Mouse (Mus musculus): ENCODE measurements around the gene Gm5741. TPM values are rescaled to one million over a fixed set of nuclear protein-coding genes. Genes with fewer than 3 reads are reported as not detected.

The Gm5741 gene
- 0.90 TPM in 1 of 2 replicates, not detected in the other for polyA plus RNA-seq (2016; fragmentation: Nextera tagmentation; extraction: Ambion mirVana)

DNA sequence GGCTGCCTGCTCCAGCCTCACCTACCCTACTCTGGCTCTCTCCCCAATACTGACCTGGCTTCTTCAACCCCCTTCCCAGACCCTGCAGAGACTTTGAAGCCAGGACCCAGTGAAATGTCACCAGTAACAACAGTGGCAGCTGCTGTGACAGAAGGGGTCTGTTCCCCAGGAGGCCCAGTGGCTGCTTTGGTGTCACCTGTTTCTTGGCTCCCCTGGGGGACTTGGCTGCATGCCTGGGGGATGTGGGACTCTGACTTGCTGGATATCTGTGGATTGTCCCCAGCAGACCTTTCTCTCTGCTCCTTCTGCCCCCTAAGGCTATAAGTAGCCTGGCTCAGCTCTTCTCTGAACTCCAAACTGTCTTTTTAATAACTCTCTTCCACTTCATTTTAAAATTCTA, at the start of gene Gm5741:
TSS of gene Gm5741 (minus strand) at position 1 of the 400 bp plus-strand sequence.
- no peak within 1 kb of the TSS for H3K27ac ChIP-seq
- H3K9ac ChIP-seq: no peak within 1 kb of the TSS
- H3K4me2 ChIP-seq (replicated peaks): no peak within 1 kb of the TSS
- ATAC-seq (ENCODE audit: insufficient number of reproducible peaks, insufficient read depth, low FRiP score, low TSS enrichment): no peak
- H3K9me3 ChIP-seq: no peaks in the 10 kb centered on the region
- no peaks in the 10 kb centered on the region for H3K4me1 ChIP-seq
- H3K36me3 ChIP-seq: peaks cover 25% of the 10 kb centered on the region
- no peaks in the 10 kb centered on the region for H3K27me3 ChIP-seq
- H3K4me3 ChIP-seq: no peak within 1 kb of the TSS

DNA sequence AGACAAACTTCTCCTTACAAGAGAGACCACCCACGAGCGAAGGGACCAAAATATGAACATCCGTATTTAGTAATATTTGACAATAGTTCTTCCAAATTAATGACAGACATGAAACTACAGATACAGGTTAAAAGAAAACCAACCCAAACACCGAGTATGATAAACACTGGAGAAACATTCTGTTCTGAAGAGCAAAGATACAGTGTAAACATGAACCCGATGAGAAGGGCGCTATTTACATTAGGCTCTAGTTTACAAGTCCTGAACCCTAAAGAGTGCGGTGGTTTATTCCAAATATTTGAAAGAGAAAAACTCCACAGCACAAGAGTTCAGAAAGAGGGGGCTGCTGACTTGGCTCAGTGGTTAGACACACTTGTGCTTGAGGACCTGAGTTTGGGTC, 49.2 kb upstream of the Gm5741 start:
- Histone ChIP-seq H3K27ac (no peak overlapping the region), H3K9me3 (no peaks in the 10 kb centered on the region), H3K4me1 (peaks cover 7% of the 10 kb centered on the region; the same call in 1 of the 2 replicates), H3K4me2 (replicated peaks) (no peak overlapping the region), H3K27me3 (no peaks in the 10 kb centered on the region), H3K9ac (no peak overlapping the region), H3K4me3 (no peak overlapping the region), H3K36me3 (peaks cover 5% of the 10 kb centered on the region)
- no peak for ATAC-seq (ENCODE audit: insufficient number of reproducible peaks, insufficient read depth, low FRiP score, low TSS enrichment)
- WGBS: 90% methylated on average over 7 of the region's 7 CpGs

DNA sequence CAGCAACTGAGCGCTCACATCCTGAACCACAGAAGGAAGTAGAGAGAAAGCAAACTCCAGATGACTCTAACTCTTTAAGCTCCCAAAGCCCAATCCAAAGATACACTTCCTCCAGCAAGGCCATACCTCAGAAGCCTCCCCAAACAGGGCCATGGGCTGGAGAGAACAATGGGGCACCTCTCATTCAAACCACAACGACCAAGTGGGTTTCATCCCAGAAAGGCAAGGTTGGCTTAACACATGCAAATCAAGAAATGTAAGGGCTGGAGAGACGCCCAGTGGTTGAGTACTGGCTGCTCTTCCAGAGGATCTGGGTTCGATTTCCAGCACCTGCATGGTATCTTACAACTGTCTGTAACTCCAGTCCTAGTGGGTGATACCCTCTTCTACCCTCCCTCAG, 47.7 kb upstream of the Gm5741 start:
- no peaks in the 10 kb centered on the region for H3K9me3 ChIP-seq
- no peak overlapping the region for H3K27ac ChIP-seq
- no peaks in the 10 kb centered on the region for H3K27me3 ChIP-seq
- no peak overlapping the region for H3K4me2 ChIP-seq (replicated peaks)
- H3K4me3 ChIP-seq: no peak overlapping the region
- H3K36me3 ChIP-seq: peaks cover 18% of the 10 kb centered on the region
- H3K4me1 ChIP-seq: peaks cover 7% of the 10 kb centered on the region; the same call in 1 of the 2 replicates
- H3K9ac ChIP-seq: no peak overlapping the region
- ATAC-seq (ENCODE audit: insufficient number of reproducible peaks, insufficient read depth, low FRiP score, low TSS enrichment): no peak
- 81% methylated on average over 4 of the region's 4 CpGs for WGBS

DNA sequence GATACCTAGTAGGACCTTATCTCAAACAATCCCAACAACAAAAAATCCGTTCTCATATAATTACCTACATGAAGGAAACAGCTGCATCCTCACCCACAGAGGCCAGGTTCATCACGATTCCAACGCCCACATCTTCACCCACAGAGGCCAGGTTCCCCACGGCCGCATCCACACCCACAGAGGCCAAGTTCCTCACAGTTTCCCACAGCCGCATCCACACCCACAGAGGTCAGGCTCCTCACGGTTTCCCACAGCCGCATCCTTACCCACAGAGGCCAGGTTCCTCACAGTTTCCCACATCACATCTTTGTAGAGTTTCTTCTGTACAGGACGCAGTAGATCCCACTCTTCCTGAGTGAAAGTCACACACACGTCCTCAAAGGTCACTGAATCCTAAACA, 45.5 kb upstream of the Gm5741 start:
- Histone ChIP-seq H3K4me3 (no peak overlapping the region), H3K27me3 (no peaks in the 10 kb centered on the region), H3K4me1 (no peaks in the 10 kb centered on the region), H3K9me3 (no peaks in the 10 kb centered on the region), H3K36me3 (peaks cover 31% of the 10 kb centered on the region), H3K27ac (no peak overlapping the region), H3K9ac (no peak overlapping the region), H3K4me2 (replicated peaks) (no peak overlapping the region)
- WGBS: 93% methylated on average over 10 of the region's 10 CpGs
- no peak for ATAC-seq (ENCODE audit: insufficient number of reproducible peaks, insufficient read depth, low FRiP score, low TSS enrichment)

DNA sequence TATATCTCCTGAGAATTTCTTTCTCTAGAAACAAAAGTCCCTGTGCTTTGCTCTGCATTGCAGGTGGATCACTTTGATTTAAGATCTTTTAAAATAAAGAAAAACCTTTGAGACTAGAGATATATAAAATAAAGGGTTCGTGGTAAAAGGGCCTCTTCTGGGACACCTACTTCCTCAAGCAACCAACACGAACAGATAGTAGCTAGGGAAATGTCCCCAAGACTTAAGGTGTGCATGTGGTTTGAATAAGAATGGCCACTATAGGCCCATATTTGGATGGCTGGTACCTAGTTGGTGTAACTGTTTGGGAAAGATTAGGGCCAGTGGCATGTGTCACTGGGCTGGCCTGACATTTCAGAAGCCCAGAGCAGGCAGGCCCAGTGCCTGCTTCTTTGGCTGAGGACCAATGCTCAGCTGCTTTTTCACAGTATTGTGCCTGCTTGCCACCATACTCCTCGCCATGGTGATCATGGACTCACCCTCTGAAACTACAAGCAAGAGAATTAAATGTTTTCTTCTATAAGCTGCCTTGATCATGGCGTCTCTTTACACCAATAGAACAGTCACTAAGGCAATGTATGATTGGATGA, 32.4 kb upstream of the Gm5741 start:
- no peaks in the 10 kb centered on the region for H3K27me3 ChIP-seq
- no peak overlapping the region for H3K9ac ChIP-seq
- H3K36me3 ChIP-seq: peaks cover 35% of the 10 kb centered on the region
- 85% methylated on average over 4 of the region's 4 CpGs for WGBS
- H3K4me1 ChIP-seq: no peaks in the 10 kb centered on the region
- ATAC-seq (ENCODE audit: insufficient number of reproducible peaks, insufficient read depth, low FRiP score, low TSS enrichment): no peak
- no peaks in the 10 kb centered on the region for H3K9me3 ChIP-seq
- H3K4me3 ChIP-seq: no peak overlapping the region
- H3K27ac ChIP-seq: no peak overlapping the region
- no peak overlapping the region for H3K4me2 ChIP-seq (replicated peaks)

DNA sequence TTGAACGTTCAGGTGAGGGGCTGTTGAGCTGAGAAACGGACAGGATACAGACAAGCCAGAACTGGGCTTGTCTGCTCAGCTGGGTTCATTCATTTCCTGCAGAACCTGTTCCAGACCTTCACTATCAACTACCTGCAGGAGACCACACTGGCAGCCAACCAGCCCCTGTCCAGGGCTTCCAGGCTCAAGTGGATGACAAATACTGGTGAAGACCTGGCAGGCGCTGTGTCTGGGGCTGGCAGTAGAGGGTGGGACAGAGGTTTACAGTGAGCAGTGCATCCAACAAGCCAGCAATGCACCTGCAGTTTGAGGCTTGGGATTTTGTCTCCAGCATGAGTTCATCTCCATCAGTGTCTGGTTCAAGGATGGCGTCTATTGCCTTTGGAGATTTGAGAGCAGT, 29.1 kb upstream of the Gm5741 start:
- ATAC-seq (ENCODE audit: insufficient number of reproducible peaks, insufficient read depth, low FRiP score, low TSS enrichment): no peak
- H3K4me1 ChIP-seq: no peaks in the 10 kb centered on the region
- no peaks in the 10 kb centered on the region for H3K9me3 ChIP-seq
- no peaks in the 10 kb centered on the region for H3K27me3 ChIP-seq
- H3K4me2 ChIP-seq (replicated peaks): no peak overlapping the region
- H3K4me3 ChIP-seq: no peak overlapping the region
- no peak overlapping the region for H3K27ac ChIP-seq
- H3K36me3 ChIP-seq: peaks cover 44% of the 10 kb centered on the region
- H3K9ac ChIP-seq: no peak overlapping the region
- WGBS: 91% methylated on average over 4 of the region's 4 CpGs

DNA sequence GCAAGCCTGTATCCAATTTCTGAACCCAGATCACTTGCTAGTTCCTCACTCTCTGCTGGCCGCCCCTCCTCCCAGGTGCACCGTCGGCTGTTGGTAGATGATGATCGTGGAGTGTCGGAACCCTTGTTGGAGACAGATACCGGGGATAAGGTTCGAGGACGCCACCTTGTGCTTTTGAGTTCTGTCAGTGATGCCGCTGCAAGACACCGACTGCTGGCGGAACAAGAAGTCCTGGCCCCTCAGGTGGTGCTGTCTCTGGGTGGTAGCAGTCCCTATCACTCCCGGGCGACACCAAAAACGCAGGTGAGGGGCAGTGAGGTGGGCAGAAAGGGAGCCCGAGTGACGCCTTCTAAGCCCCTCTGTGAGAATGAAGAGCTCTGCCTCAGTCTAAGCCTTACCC, 28.4 kb upstream of the Gm5741 start:
- no peak for ATAC-seq (ENCODE audit: insufficient number of reproducible peaks, insufficient read depth, low FRiP score, low TSS enrichment)
- Histone ChIP-seq H3K27ac (no peak overlapping the region), H3K4me1 (no peaks in the 10 kb centered on the region), H3K4me2 (replicated peaks) (no peak overlapping the region), H3K36me3 (peaks cover 47% of the 10 kb centered on the region), H3K27me3 (no peaks in the 10 kb centered on the region), H3K4me3 (no peak overlapping the region), H3K9me3 (no peaks in the 10 kb centered on the region), H3K9ac (no peak overlapping the region)
- 90% methylated on average over 16 of the region's 16 CpGs for WGBS

DNA sequence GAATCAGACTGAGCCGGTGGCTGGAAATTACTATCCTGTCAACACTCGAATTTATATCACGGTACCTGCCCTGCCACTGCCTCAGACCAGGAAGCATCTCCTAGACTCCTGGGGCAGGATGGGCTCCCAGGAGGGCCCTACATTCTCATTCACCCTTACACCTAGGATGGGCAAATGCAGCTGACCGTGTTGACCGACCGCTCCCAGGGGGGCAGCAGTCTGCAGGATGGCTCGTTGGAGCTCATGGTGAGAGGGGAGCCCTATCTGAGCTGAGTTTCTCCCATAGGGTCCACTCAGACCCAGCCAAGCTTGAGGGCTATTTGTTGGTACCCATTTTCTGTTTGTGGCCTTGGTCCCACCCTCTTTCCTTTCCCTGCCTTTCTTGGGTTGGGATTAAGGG, 27.8 kb upstream of the Gm5741 start:
- no peak for ATAC-seq (ENCODE audit: insufficient number of reproducible peaks, insufficient read depth, low FRiP score, low TSS enrichment)
- Histone ChIP-seq H3K4me1 (no peaks in the 10 kb centered on the region), H3K9me3 (no peaks in the 10 kb centered on the region), H3K4me2 (replicated peaks) (no peak overlapping the region), H3K36me3 (peaks cover 52% of the 10 kb centered on the region), H3K27ac (no peak overlapping the region), H3K4me3 (no peak overlapping the region), H3K9ac (no peak overlapping the region), H3K27me3 (no peaks in the 10 kb centered on the region)
- 92% methylated on average over 7 of the region's 7 CpGs for whole genome bisulfite sequencing

DNA sequence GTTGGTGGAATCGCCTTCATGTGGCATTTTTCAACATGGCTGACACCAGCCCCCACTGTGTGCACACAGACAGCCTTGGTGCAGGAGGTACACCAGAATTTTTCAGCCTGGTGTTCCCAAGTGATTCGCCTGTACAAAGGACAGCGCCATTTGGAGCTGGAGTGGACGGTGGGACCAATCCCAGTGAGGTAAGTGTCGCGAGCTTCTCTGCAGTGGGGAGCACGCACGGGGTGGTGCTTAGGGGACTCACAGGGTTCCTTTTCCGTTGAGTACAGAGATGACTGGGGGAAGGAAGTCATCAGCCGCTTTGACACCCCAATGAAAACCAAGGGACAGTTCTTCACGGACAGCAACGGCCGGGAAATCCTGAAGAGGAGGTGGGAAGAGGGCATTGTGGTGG, 27.3 kb upstream of the Gm5741 start:
- no peak overlapping the region for H3K9ac ChIP-seq
- no peaks in the 10 kb centered on the region for H3K4me1 ChIP-seq
- H3K4me3 ChIP-seq: no peak overlapping the region
- no peak overlapping the region for H3K27ac ChIP-seq
- ATAC-seq (ENCODE audit: insufficient number of reproducible peaks, insufficient read depth, low FRiP score, low TSS enrichment): no peak
- H3K27me3 ChIP-seq: no peaks in the 10 kb centered on the region
- no peaks in the 10 kb centered on the region for H3K9me3 ChIP-seq
- H3K4me2 ChIP-seq (replicated peaks): no peak overlapping the region
- H3K36me3 ChIP-seq: peaks cover 52% of the 10 kb centered on the region
- WGBS: 92% methylated on average over 13 of the region's 13 CpGs

DNA sequence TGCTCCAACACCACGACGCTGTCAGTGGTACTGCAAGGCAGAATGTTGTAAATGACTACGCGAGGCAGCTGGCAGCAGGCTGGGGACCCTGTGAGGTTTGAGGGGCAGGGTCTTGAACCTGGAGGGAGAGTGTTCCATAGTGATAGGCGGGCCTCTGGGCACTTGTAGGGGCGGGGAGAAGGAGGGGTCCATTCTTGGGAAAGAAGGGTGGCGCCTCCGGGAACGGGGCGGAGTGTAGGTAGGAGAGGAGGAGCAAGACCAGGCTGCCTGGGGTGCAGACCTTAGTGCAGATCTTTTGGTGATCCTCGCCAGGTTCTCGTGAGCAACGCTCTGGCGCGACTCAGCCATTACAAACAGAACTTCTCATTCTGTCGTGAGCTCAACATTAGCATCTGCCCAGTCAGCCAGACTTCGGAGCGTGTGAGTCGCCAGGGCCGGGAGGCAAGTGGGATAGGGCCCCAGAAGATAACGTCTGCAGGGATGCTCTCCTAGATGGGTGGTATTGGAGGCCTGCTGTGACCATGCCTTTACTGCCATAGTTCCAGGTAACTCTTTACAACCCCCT, 23.8 kb upstream of the Gm5741 start:
- no peaks in the 10 kb centered on the region for H3K4me1 ChIP-seq
- H3K9me3 ChIP-seq: no peaks in the 10 kb centered on the region
- H3K9ac ChIP-seq: no peak overlapping the region
- no peak overlapping the region for H3K27ac ChIP-seq
- no peak for ATAC-seq (ENCODE audit: insufficient number of reproducible peaks, insufficient read depth, low FRiP score, low TSS enrichment)
- no peak overlapping the region for H3K4me3 ChIP-seq
- 26% methylated on average over 21 of the region's 21 CpGs for WGBS
- H3K4me2 ChIP-seq (replicated peaks): no peak overlapping the region
- no peaks in the 10 kb centered on the region for H3K27me3 ChIP-seq
- H3K36me3 ChIP-seq: peaks cover 49% of the 10 kb centered on the region

DNA sequence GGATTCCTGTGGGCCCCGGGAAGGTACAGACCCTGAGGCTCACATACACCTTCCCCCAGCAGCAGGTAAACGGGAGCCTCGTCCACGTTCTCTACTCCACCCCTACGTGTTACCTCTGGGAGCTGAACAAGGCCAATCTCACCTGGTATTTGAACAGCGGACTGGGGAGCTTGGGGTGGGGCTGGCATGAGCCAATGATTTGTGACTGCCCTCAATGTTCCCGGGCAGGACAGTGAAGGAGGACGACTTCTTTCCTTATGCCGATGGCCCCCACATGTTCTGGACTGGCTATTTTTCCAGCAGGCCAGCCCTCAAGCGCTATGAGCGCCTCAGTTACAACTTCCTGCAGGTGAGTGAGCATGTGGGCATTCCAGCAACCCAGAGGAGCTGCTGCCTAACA, 23.1 kb upstream of the Gm5741 start:
- 92% methylated on average over 11 of the region's 11 CpGs for WGBS
- H3K4me1 ChIP-seq: no peaks in the 10 kb centered on the region
- no peak overlapping the region for H3K27ac ChIP-seq
- no peak overlapping the region for H3K4me2 ChIP-seq (replicated peaks)
- peaks cover 43% of the 10 kb centered on the region for H3K36me3 ChIP-seq
- H3K4me3 ChIP-seq: no peak overlapping the region
- H3K9ac ChIP-seq: no peak overlapping the region
- no peaks in the 10 kb centered on the region for H3K27me3 ChIP-seq
- no peak for ATAC-seq (ENCODE audit: insufficient number of reproducible peaks, insufficient read depth, low FRiP score, low TSS enrichment)
- no peaks in the 10 kb centered on the region for H3K9me3 ChIP-seq

DNA sequence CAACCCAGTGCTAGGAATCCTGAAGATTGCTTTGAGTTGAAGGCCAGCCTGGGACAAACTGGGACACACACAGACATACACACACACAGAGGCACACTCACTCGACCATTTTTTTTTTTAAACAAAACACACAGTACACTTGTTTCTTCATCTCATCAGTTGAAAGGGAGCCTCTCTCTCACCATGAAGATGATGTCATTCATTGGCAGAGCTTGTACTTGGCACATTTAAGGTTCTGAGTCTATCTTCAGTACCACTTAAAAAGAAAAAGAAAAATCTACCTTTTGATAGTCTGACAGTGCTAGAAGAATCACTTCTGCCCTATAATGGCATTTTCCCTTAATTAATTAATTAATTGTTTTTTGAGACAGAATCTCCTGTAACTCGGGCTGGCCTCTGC, 21.0 kb upstream of the Gm5741 start:
- H3K4me1 ChIP-seq: peaks cover 6% of the 10 kb centered on the region
- no peak for ATAC-seq (ENCODE audit: insufficient number of reproducible peaks, insufficient read depth, low FRiP score, low TSS enrichment)
- WGBS: 77% methylated on average over 2 of the region's 2 CpGs
- no peaks in the 10 kb centered on the region for H3K27me3 ChIP-seq
- no peaks in the 10 kb centered on the region for H3K9me3 ChIP-seq
- H3K27ac ChIP-seq: no peak overlapping the region
- H3K9ac ChIP-seq: no peak overlapping the region
- peaks cover 38% of the 10 kb centered on the region for H3K36me3 ChIP-seq
- H3K4me2 ChIP-seq (replicated peaks): no peak overlapping the region
- H3K4me3 ChIP-seq: no peak overlapping the region

Measured in embryonic facial prominence, embryonic 12.5 days (tissue).